Mouse (Mus musculus): ENCODE measurements around the gene Acp5.

GRCm38 (mm10) chr9:22132220-22132619 lies 3.3 kb downstream of the Acp5 start:
- TF ChIP-seq POLR2A (IDR thresholded peaks at IDR 0.05; ENCODE audit: borderline replicate concordance, extremely low read depth, low read depth, low read length), result no peak
- no peak for TF ChIP-seq CTCF (IDR thresholded peaks at IDR 0.05; ENCODE audit: insufficient read depth, low read length)
